26 mouse cellular contexts compared by ENCODE assay signal in genomic region chr8:64903778-64904177, GRCm38 (mm10). TPM values are rescaled to one million over a fixed set of nuclear protein-coding genes. Genes with fewer than 3 reads are reported as not detected.
A peak's percentile ranks its signal among the peaks of the same experiment; 100 is the strongest.
DNase-seq lines count a peak whose midpoint lies in the region; ATAC-seq and TF ChIP-seq lines count a peak whose summit lies in the region.
"Had no signal": no experiment of that assay in that cellular context is flagged by ENCODE, and none has a peak within 500 bp of the region (broad histone marks: within the 10 kb centered on the region; RNA-seq: fewer than 3 reads in every experiment).

No protein-coding gene starts in this region.

- no peak for ATAC-seq in forebrain, embryonic 14.5 days
- no peak for ATAC-seq in forebrain, embryonic 15.5 days (replicated peaks)
- ATAC-seq in forebrain, embryonic 16.5 days = peak; percentile 23; the same call in 1 of the 2 replicates
- ATAC-seq: CD4-positive, CD25-positive, alpha-beta regulatory T cell, adult 4 months; midbrain, embryonic 15.5 days had no signal

- intact Hi-C loops in left cerebral cortex, postnatal 10 days (cut with DNase I) = no loop called here
- intact Hi-C loops in heart, postnatal 14 days (cut with DNase I) = no loop called here

- no peak overlapping the region for H3K9ac ChIP-seq in forebrain, embryonic 14.5 days (ENCODE audit: low read length)
- H3K9ac ChIP-seq in forebrain, embryonic 15.5 days (replicated peaks) = no peak overlapping the region
- H3K9ac ChIP-seq in forebrain, embryonic 16.5 days (replicated peaks; ENCODE audit: low read depth, low read length) = no peak overlapping the region
- H3K9ac ChIP-seq: hindbrain, embryonic 14.5 days; limb, embryonic 15.5 days; liver, embryonic 14.5 days; lung, embryonic 14.5 days; midbrain, embryonic 15.5 days; neural tube, embryonic 15.5 days had no signal

- no peak overlapping the region for H3K27ac ChIP-seq in forebrain, embryonic 14.5 days (ENCODE audit: low read depth, low read length)
- H3K27ac ChIP-seq in forebrain, embryonic 15.5 days (replicated peaks) = no peak overlapping the region
- peak overlapping the region; percentile 16; the same call in 1 of the 2 replicates for H3K27ac ChIP-seq in testis, adult 2 months (ENCODE audit: control insufficient read depth, insufficient read depth, low read depth, low read length)
- no peak overlapping the region for H3K27ac ChIP-seq in forebrain, embryonic 16.5 days (ENCODE audit: low read length)
- H3K27ac ChIP-seq: hindbrain, embryonic 14.5 days; limb, embryonic 10.5 days; limb, embryonic 15.5 days; liver, embryonic 14.5 days; midbrain, embryonic 10.5 days; midbrain, embryonic 15.5 days; neural tube, embryonic 15.5 days had no signal

- H3K4me1 ChIP-seq in forebrain, embryonic 14.5 days (ENCODE audit: control insufficient read depth, insufficient read depth, low read length) = no peaks in the 10 kb centered on the region
- 0 out of 2 replicates have a peak, but pooled peaks cover 4% of the 10 kb centered on the region for H3K4me1 ChIP-seq in forebrain, embryonic 15.5 days
- no peaks in the 10 kb centered on the region for H3K4me1 ChIP-seq in testis, adult 2 months (ENCODE audit: control insufficient read depth, insufficient read depth, low read length)
- no peaks in the 10 kb centered on the region for H3K4me1 ChIP-seq in forebrain, embryonic 16.5 days (replicated peaks; ENCODE audit: control insufficient read depth, insufficient read depth, low read length)
- H3K4me1 ChIP-seq: limb, embryonic 15.5 days; midbrain, embryonic 10.5 days; midbrain, embryonic 15.5 days had no signal

- H3K4me3 ChIP-seq in forebrain, embryonic 14.5 days (ENCODE audit: low read depth, low read length) = no peak overlapping the region
- H3K4me3 ChIP-seq in forebrain, embryonic 15.5 days = no peak overlapping the region
- no peak overlapping the region for H3K4me3 ChIP-seq in testis, adult 2 months (ENCODE audit: control insufficient read depth, low read depth, low read length)
- H3K4me3 ChIP-seq in forebrain, embryonic 16.5 days (replicated peaks; ENCODE audit: low read length) = no peak overlapping the region
- H3K4me3 ChIP-seq: limb, embryonic 10.5 days; limb, embryonic 15.5 days; midbrain, embryonic 10.5 days; midbrain, embryonic 15.5 days; neural tube, embryonic 15.5 days had no signal

- H3K36me3 ChIP-seq in forebrain, embryonic 14.5 days (ENCODE audit: control insufficient read depth, insufficient read depth, low read length) = no peaks in the 10 kb centered on the region
- H3K36me3 ChIP-seq in forebrain, embryonic 15.5 days = no peaks in the 10 kb centered on the region
- H3K36me3 ChIP-seq in testis, adult 2 months (ENCODE audit: control insufficient read depth, insufficient read depth, low read length) = no peaks in the 10 kb centered on the region
- H3K36me3 ChIP-seq in forebrain, embryonic 16.5 days (ENCODE audit: control insufficient read depth, insufficient read depth) = no peaks in the 10 kb centered on the region
- H3K36me3 ChIP-seq: limb, embryonic 10.5 days; limb, embryonic 15.5 days; midbrain, embryonic 10.5 days; midbrain, embryonic 15.5 days; neural tube, embryonic 15.5 days had no signal

- no peak for TF ChIP-seq CTCF in testis, adult 2 months (IDR thresholded peaks at IDR 0.05; ENCODE audit: control insufficient read depth, insufficient read depth, insufficient replicate concordance, low read depth, low read length)

- WGBS in forebrain, embryonic 14.5 days = 7% methylated on average over 3 of the region's 3 CpGs
- 23% methylated on average over 3 of the region's 3 CpGs for WGBS in forebrain, embryonic 15.5 days
- WGBS in forebrain, embryonic 16.5 days = 12% methylated on average over 3 of the region's 3 CpGs

- no peaks in the 10 kb centered on the region for H3K27me3 ChIP-seq in forebrain, embryonic 14.5 days (replicated peaks; ENCODE audit: control insufficient read depth, insufficient read depth, low read length)
- H3K27me3 ChIP-seq in forebrain, embryonic 15.5 days = no peaks in the 10 kb centered on the region
- H3K27me3 ChIP-seq in testis, adult 2 months (ENCODE audit: control insufficient read depth, insufficient read depth, low read length) = no peaks in the 10 kb centered on the region
- no peaks in the 10 kb centered on the region for H3K27me3 ChIP-seq in forebrain, embryonic 16.5 days (replicated peaks; ENCODE audit: control insufficient read depth, insufficient read depth, low read length)
- H3K27me3 ChIP-seq: limb, embryonic 15.5 days; midbrain, embryonic 15.5 days; neural tube, embryonic 15.5 days had no signal

- DNase-seq in forebrain, embryonic 14.5 days (ENCODE audit: low spot score) = peak; percentile 28
- DNase-seq in testis, postnatal 10 days (ENCODE audit: low spot score) = no peak
- no peak for DNase-seq in left cerebral cortex, postnatal 10 days (ENCODE audit: extremely low spot score in 1 of 2, low spot score in 2 of 2)
- DNase-seq in cerebellum, postnatal 4 days (ENCODE audit: low spot score in 2 of 2) = no peak
- DNase-seq in heart, postnatal 14 days = no peak
- DNase-seq: adrenal gland, postnatal 25 days; cerebellum, adult 2 months; cerebellum, postnatal 14 days; gastrocnemius, postnatal 14 days; kidney, adult 18-20 months; kidney, postnatal 4 days; lung, embryonic 14.5 days; lung, postnatal 14 days; right cerebral cortex, adult 18-20 months; thymus, postnatal 25 days had no signal

- no peak for TF ChIP-seq POLR2A in testis, adult 2 months (IDR thresholded peaks at IDR 0.05; ENCODE audit: control insufficient read depth, low read depth, low read length)

- no peak overlapping the region for H3K4me2 ChIP-seq in forebrain, embryonic 14.5 days (ENCODE audit: low read length)
- no peak overlapping the region for H3K4me2 ChIP-seq in forebrain, embryonic 15.5 days (replicated peaks)
- H3K4me2 ChIP-seq in forebrain, embryonic 16.5 days (ENCODE audit: low read length) = no peak overlapping the region
- H3K4me2 ChIP-seq: hindbrain, embryonic 14.5 days; limb, embryonic 15.5 days; lung, embryonic 14.5 days; midbrain, embryonic 15.5 days; neural tube, embryonic 15.5 days had no signal

- no peaks in the 10 kb centered on the region for H3K9me3 ChIP-seq in forebrain, embryonic 14.5 days (replicated peaks; ENCODE audit: control insufficient read depth, low read length)
- no peaks in the 10 kb centered on the region for H3K9me3 ChIP-seq in forebrain, embryonic 15.5 days
- no peaks in the 10 kb centered on the region for H3K9me3 ChIP-seq in forebrain, embryonic 16.5 days (ENCODE audit: control insufficient read depth, low read length)
- H3K9me3 ChIP-seq: limb, embryonic 10.5 days; limb, embryonic 15.5 days; midbrain, embryonic 10.5 days; midbrain, embryonic 15.5 days; neural tube, embryonic 15.5 days had no signal

RNA-seq across cellular contexts. Expression of gene Tmem192, which starts 43.2 kb away (rescaled TPM):
- polyA plus RNA-seq in forebrain, embryonic 14.5 days (2014; fragmentation: Nextera tagmentation; extraction: Ambion mirVana) = 24.0 and 26.2 TPM in 2 replicates
- polyA plus RNA-seq in forebrain, embryonic 15.5 days (2015; fragmentation: Nextera tagmentation; extraction: Ambion mirVana) = 20.7 and 22.1 TPM in 2 replicates
- polyA plus RNA-seq in testis, adult 2 months (2012; rRNA removed) = 19.9 TPM in 2 replicates
- 20.9 and 25.0 TPM in 2 replicates for polyA plus RNA-seq in forebrain, embryonic 16.5 days (2015; fragmentation: Nextera tagmentation; extraction: Ambion mirVana)
- 10 to 100 TPM; 14.7 to 15.0 TPM for total RNA-seq in left cerebral cortex, postnatal 10 days (2021)
- total RNA-seq in heart, postnatal 14 days (2021) = 10 to 100 TPM; 15.7 to 17.0 TPM

RNA-seq across cellular contexts. Expression of gene Klhl2, which starts 54.0 kb away (rescaled TPM):
- 16.3 and 20.6 TPM in 2 replicates for polyA plus RNA-seq in forebrain, embryonic 14.5 days (2014; fragmentation: Nextera tagmentation; extraction: Ambion mirVana)
- 41.7 and 42.3 TPM in 2 replicates for polyA plus RNA-seq in forebrain, embryonic 15.5 days (2015; fragmentation: Nextera tagmentation; extraction: Ambion mirVana)
- 2.3 and 2.5 TPM in 2 replicates for polyA plus RNA-seq in testis, adult 2 months (2012; rRNA removed)
- polyA plus RNA-seq in forebrain, embryonic 16.5 days (2015; fragmentation: Nextera tagmentation; extraction: Ambion mirVana) = 30.1 and 32.9 TPM in 2 replicates
- 100 to 1,000 TPM; 124 to 128 TPM for total RNA-seq in left cerebral cortex, postnatal 10 days (2021)
- total RNA-seq in heart, postnatal 14 days (2021) = 10 to 100 TPM; 13.5 to 14.0 TPM
